Mouse (Mus musculus): ENCODE measurements around the gene Pex5.

DNA sequence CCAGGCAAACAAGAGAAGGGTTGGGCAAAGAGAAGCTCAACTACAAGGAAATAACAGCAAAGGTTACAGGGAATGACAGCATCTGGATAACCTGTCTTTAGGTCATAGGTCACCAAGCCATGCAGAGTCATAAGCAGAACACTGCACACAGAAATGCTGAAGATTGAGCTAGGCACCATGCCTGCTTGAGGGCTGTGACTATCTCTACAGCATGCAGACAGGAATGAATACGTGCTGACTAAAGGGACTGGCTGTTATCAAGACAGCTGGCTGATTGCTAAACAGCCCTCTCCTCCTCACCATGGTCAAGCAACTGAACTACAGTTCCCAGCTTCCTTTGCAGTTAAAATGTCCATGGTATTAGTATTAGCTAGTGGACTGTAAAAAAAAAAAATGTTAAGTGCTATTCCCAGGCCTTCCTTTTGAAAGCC, 9.2 kb upstream of the Pex5 start:
- no peak for TF ChIP-seq CTCF (IDR thresholded peaks at IDR 0.05; ENCODE audit: extremely low read depth, insufficient read depth, insufficient read length, insufficient replicate concordance)
- no peak for TF ChIP-seq POLR2A (IDR thresholded peaks at IDR 0.05; ENCODE audit: low read depth, low read length)

Measured in spleen, adult 2 months (tissue).